Mouse (Mus musculus): ENCODE measurements around the gene Cenpm. TPM values are rescaled to one million over a fixed set of nuclear protein-coding genes. Genes with fewer than 3 reads are reported as not detected.

Cenpm gene
- total RNA-seq (2023; ENCODE audit: inconsistent age), result 0.77 to 4.2 TPM (median 1.6 TPM) in 4 replicates

GRCm38 (mm10) chr15:82244115-82244804 is at the start of gene Cenpm:
Cenpm (minus strand) TSS chr15:82244748.

GRCm38 (mm10) chr15:82274593-82274926 is 30.0 kb upstream of the Cenpm start, which contains the start of gene Sept3:
Sept3 (plus strand) TSS chr15:82274893.

GRCm38 (mm10) chr15:82252097-82252496 is 7.5 kb upstream of the Cenpm start, which contains the start of gene 1500009C09Rik:
1500009C09Rik (plus strand) TSS chr15:82252397.

GRCm38 (mm10) chr15:82223657-82224601 is 20.6 kb downstream of the Cenpm start, which contains the start of gene Tnfrsf13c:
Tnfrsf13c (minus strand) TSS chr15:82224369.

GRCm38 (mm10) chr15:82212752-82213063 is 31.8 kb downstream of the Cenpm start, which contains the start of gene Shisa8:
Shisa8 (minus strand) TSS chr15:82212815.

Other genes with a start within 250 kb of the Cenpm start
- 26.4 to 39.9 TPM (median 27.9 TPM) in 4 replicates for gene Desi1, start 210.9 kb downstream of the Cenpm start, total RNA-seq (2023; ENCODE audit: inconsistent age)
- 96.9 to 103 TPM (median 102 TPM) in 4 replicates for gene Snu13, start 197.2 kb downstream of the Cenpm start, total RNA-seq (2023; ENCODE audit: inconsistent age)
- gene 4930407I10Rik, start 185.6 kb downstream of the Cenpm start, total RNA-seq (2023; ENCODE audit: inconsistent age), result not detected in 4 replicates
- not detected in 4 replicates for gene Mei1, start 174.8 kb downstream of the Cenpm start, total RNA-seq (2023; ENCODE audit: inconsistent age)
- gene Ccdc134, start 116.8 kb downstream of the Cenpm start, total RNA-seq (2023; ENCODE audit: inconsistent age), result 58.6 to 67.5 TPM (median 62.7 TPM) in 4 replicates
- gene Srebf2, start 97.6 kb downstream of the Cenpm start, total RNA-seq (2023; ENCODE audit: inconsistent age), result 202 to 229 TPM (median 225 TPM) in 4 replicates
- gene Shisa8, start 31.9 kb downstream of the Cenpm start, total RNA-seq (2023; ENCODE audit: inconsistent age), result 5.5 to 8.9 TPM (median 6.7 TPM) in 4 replicates
- 309 to 334 TPM (median 329 TPM) in 4 replicates for gene Tnfrsf13c, start 20.4 kb downstream of the Cenpm start, total RNA-seq (2023; ENCODE audit: inconsistent age)
- gene 1500009C09Rik, start 7.6 kb upstream of the Cenpm start, total RNA-seq (2023; ENCODE audit: inconsistent age), result 0.32 TPM in 1 of 4 replicates, not detected in the others
- 0.48 TPM in 1 of 4 replicates, not detected in the others for gene Sept3, start 30.1 kb upstream of the Cenpm start, total RNA-seq (2023; ENCODE audit: inconsistent age)
- gene Wbp2nl, start 54.2 kb upstream of the Cenpm start, total RNA-seq (2023; ENCODE audit: inconsistent age), result not detected in 4 replicates
- 44.4 to 66.9 TPM (median 50.7 TPM) in 4 replicates for gene Naga, start 94.2 kb upstream of the Cenpm start, total RNA-seq (2023; ENCODE audit: inconsistent age)
- gene Pheta2, start 94.2 kb upstream of the Cenpm start, total RNA-seq (2023; ENCODE audit: inconsistent age), result 0.24 TPM in 1 of 4 replicates, not detected in the others
- 85.5 to 111 TPM (median 94.6 TPM) in 4 replicates for gene Smdt1, start 94.2 kb upstream of the Cenpm start, total RNA-seq (2023; ENCODE audit: inconsistent age)
- gene Ndufa6, start 109.6 kb upstream of the Cenpm start, total RNA-seq (2023; ENCODE audit: inconsistent age), result 95.5 to 108 TPM (median 98.9 TPM) in 4 replicates
- gene Cyp2d22, start 135.5 kb upstream of the Cenpm start, total RNA-seq (2023; ENCODE audit: inconsistent age), result 4.4 to 8.3 TPM (median 6.6 TPM) in 4 replicates
- gene Cyp2d11, start 149.3 kb upstream of the Cenpm start, total RNA-seq (2023; ENCODE audit: inconsistent age), result not detected in 4 replicates
- not detected in 4 replicates for gene Cyp2d10, start 162.4 kb upstream of the Cenpm start, total RNA-seq (2023; ENCODE audit: inconsistent age)
- not detected in 4 replicates for gene Cyp2d9, start 188.7 kb upstream of the Cenpm start, total RNA-seq (2023; ENCODE audit: inconsistent age)